Mouse (Mus musculus) gastrocnemius, adult 2 months (tissue): ENCODE measurements at regions not wholly inside any gene's neighbourhood (a gene's known extent, or its start where the extent isn't known, plus 50 kb on each side); places are given as distances from the start of the nearest gene placed in this dataset.

Experiments used
- DNase-seq: peaks from one replicate; pipeline ENCODE4 v3.0.0; 2022
- H3K27ac ChIP-seq: fragments of 200-600 bp; 2 replicates; pipeline ENCODE4 v1.8.1; 2022; ENCODE audit warnings: mild to moderate bottlenecking
- H3K4me3 ChIP-seq: fragments of 200-600 bp; 2 replicates; pipeline ENCODE4 v1.8.1; 2022; ENCODE audit warnings: mild to moderate bottlenecking, moderate library complexity
- CTCF ChIP-seq: fragments of 200-600 bp; IDR thresholded peaks from 2 replicates; pipeline ENCODE4 v1.8.1; 2022; ENCODE audit warnings: antibody characterized with exemption, mild to moderate bottlenecking, moderate library complexity
- intact Hi-C: fragments of 180-260 bp; cut with DNase I; formaldehyde crosslinking; loops from one replicate; pipeline ENCODE4 v1.15.1; 2025

DNA sequence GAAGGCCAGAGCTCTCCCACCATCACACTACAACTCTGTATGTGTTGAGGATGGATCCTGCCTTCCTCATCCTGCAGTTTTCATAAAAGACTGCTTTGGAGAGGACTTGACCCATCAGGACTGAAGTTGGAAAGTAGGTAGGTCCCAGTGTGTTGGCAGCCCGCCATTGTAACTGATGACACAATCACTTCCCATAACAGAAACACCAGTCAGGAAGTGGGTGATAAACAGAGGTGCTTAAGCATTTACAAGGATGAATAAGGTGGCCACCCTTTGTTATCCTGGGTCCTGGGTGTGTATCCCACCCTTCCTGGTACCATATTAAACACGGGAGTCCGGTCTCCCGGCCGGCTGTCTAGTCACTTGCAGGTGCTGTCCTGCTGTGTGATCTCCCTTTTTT, 118.3 kb downstream of the Snx10 start:
- no peak for TF ChIP-seq CTCF
- no peak for DNase-seq
- intact Hi-C loops = no loop called here
- no peak overlapping the region for H3K27ac ChIP-seq
- no peak overlapping the region for H3K4me3 ChIP-seq

DNA sequence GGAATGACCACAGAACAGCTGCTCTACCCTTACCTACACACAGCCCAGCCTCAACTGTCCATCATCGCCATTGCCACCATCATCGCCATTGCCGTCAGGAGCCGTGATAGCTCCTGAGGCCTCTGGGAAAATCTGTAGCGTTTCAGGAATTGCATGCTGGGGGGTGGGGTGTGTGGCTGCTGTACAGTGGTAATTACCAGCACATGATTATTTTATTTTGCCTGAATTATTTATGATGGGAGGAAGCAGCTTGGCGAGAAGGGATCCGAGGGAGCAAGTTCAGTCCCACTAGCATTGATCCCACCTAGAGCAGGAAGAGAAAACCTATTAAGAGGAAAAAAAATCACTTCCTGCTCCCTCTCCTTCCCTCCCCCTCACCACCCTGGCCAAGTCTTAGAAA, 125.1 kb downstream of the Snx10 start:
- no peak for DNase-seq
- intact Hi-C loops = no loop called here
- Histone ChIP-seq H3K27ac (no peak overlapping the region), H3K4me3 (no peak overlapping the region)
- no peak for TF ChIP-seq CTCF

DNA sequence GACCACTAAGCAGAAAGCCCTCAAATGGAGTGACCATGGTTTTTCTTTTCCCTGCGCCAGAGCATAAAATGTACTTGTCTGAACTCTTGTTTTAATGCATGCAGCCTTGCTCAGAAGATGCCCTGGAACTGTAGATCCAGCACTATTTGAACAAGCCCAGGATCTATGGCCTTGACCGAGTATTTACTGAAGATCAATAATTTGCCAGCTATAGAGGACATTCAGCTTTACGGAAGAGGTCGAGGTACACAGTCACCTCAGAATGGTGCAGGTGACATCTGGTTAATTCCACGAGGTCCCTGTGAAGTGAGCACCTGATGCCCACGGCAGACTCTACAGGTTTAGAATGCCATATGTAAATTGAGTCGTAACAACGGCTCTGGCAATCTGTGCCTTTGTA, 130.1 kb downstream of the Snx10 start:
- H3K27ac ChIP-seq = no peak overlapping the region
- DNase-seq = no peak
- intact Hi-C loops = no loop called here
- H3K4me3 ChIP-seq = no peak overlapping the region
- no peak for TF ChIP-seq CTCF

GRCm38 (mm10) chr6:51654991-51655390, 131.3 kb downstream of the Snx10 start:
- TF ChIP-seq CTCF = no peak
- no peak overlapping the region for H3K27ac ChIP-seq
- intact Hi-C loops = no loop called here
- no peak for DNase-seq
- H3K4me3 ChIP-seq = no peak overlapping the region

DNA sequence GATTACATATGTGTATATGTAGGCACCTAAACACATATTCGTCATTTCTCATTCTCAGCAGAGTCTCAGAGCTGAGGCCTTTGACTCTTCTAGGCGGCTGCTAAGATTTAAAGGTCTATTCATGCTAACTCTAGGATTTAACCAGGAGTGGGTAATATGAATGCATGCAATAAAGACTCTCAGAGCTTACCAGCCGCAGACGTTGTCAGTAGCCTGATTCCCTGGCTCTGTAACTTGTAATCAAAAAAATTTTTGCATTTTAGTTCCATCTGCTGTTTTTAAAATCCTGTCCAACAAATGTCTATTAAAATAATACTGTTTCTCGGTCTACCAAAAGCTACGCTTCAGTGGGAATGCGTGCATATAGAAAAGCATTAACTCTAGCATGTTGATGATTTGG, 132.4 kb downstream of the Snx10 start:
- no peak for TF ChIP-seq CTCF
- Histone ChIP-seq H3K4me3 (no peak overlapping the region), H3K27ac (no peak overlapping the region)
- DNase-seq = no peak
- intact Hi-C loops = no loop called here

DNA sequence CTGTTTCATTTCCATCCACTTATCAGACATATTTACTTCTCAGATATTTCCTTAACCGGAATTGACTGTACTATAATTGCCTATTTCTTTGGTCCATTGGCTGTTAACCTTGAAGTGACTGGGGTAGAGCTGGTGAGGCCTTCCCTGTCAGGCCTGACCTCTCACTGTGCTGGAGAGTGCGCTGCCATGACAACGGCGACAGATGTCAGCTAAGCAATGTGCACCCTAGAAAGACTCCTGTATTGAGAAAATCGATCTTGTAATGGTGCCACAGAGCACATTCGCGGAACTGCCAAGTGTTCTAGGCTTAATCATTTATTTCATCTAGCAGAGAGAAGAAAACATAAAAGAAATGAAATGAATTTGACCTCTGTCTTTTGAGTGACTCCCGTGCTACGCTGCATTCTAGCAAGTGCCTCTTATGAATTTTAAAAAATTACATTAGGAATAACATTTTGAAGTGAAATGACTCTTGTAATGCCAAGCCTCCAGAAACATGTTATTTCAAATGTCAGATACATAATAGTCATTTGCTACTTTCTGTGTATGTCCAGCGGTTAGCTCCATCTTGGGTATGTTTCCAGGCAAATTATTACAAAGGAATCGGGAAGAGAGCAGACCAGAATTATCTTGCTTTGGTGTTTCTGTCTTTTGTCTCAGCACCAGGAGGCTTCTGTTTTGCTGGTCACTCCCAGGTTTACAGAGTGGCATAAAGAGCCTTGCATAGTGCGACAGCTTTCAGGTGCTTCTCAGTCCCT, 133.4 kb downstream of the Snx10 start:
- TF ChIP-seq CTCF = no peak
- Histone ChIP-seq H3K4me3 (no peak overlapping the region), H3K27ac (no peak overlapping the region)
- no peak for DNase-seq
- intact Hi-C loops = no loop called here

- Histone ChIP-seq H3K4me3 (no peak overlapping the region), H3K27ac (no peak overlapping the region)
- intact Hi-C loops = no loop called here
- DNase-seq = no peak
- TF ChIP-seq CTCF = no peak
These were observed 134.7 kb downstream of the Snx10 start for GRCm38 (mm10) chr6:51658360-51658759.

- TF ChIP-seq CTCF = no peak
- Histone ChIP-seq H3K27ac (no peak overlapping the region), H3K4me3 (no peak overlapping the region)
- intact Hi-C loops = no loop called here
- no peak for DNase-seq
These were observed 139.5 kb downstream of the Snx10 start for GRCm38 (mm10) chr6:51663178-51663577.

- intact Hi-C loops = no loop called here
- Histone ChIP-seq H3K27ac (no peak overlapping the region), H3K4me3 (no peak overlapping the region)
- no peak for TF ChIP-seq CTCF
- DNase-seq = no peak
These were observed 140.3 kb downstream of the Snx10 start for GRCm38 (mm10) chr6:51664049-51664448.

GRCm38 (mm10) chr6:51667022-51667421, 143.3 kb downstream of the Snx10 start:
- no peak for TF ChIP-seq CTCF
- intact Hi-C loops = no loop called here
- Histone ChIP-seq H3K4me3 (no peak overlapping the region), H3K27ac (no peak overlapping the region)
- DNase-seq = no peak

GRCm38 (mm10) chr6:51675342-51675945, 151.7 kb downstream of the Snx10 start:
- DNase-seq = no peak
- intact Hi-C loops = no loop called here
- Histone ChIP-seq H3K4me3 (no peak overlapping the region), H3K27ac (no peak overlapping the region)
- TF ChIP-seq CTCF = no peak

DNA sequence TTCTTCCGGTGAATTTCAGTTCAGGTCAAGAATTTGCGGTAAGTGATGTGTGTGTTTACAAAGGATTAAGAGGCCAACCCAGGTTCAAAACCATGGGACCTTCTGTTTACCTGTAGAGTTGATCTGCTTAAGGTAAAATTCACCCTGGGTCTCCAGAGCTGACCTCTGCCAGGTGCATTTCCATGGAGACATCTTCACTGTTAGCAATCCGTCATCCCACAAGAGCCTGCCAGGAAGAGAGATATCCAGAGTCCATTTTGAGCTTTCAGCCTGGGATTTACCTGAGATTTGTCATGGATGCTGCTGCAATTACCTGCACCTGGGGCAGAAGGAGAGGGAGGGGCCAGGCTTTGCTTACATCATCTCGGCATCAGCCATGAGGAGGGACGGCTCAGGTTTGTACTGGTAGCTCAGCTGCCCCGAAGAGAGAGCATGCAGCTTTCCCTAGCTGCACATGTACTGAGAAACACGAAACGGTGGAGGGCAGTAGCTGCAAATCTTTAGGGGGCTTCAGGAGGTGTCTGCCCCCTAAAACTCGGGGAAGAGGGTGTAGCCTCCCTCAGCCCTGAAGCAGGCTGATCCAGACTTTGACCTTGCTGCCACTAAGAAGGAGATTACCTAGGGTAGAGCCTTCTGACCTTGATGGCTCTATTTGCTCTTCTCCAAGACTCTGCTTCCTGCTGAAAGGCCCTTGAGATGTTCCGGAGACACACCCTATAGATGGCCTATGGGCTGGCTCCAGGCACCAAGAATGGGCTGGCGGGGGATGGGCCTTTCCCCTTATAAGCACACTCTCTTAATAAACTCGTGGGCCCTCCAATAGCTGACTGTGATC, 153.7 kb downstream of the Snx10 start:
- DNase-seq = no peak
- no peak for TF ChIP-seq CTCF
- intact Hi-C loops = no loop called here
- Histone ChIP-seq H3K27ac (no peak overlapping the region), H3K4me3 (no peak overlapping the region)

DNA sequence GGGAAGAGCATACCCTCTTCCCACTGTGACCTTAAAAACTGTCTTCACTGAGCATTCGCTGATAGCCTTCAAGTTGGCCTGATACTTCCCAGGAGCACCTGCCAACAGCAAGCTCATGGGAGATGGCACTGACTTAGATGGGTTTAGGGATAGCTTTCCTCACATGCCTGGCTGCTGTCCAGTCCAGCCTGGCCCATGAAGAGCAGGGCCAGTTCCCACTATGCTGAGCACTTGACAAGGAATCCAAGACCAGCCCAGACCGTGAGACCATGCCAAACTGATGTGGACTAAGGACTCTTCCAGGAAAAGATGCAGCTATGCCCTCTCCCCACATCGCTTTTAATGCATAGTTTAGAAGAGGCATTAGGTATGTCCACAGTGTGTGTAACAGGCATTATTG, 155.0 kb downstream of the Snx10 start:
- Histone ChIP-seq H3K27ac (no peak overlapping the region), H3K4me3 (no peak overlapping the region)
- intact Hi-C loops = no loop called here
- TF ChIP-seq CTCF = no peak
- DNase-seq = no peak
